Mouse (Mus musculus): ENCODE measurements at regions not wholly inside any gene's neighbourhood (a gene's known extent, or its start where the extent isn't known, plus 50 kb on each side); places are given as distances from the start of the nearest gene placed in this dataset.

- no peak for DNase-seq (ENCODE audit: low read depth, low spot score)
Observed at GRCm38 (mm10) chr11:39733434-39734076, 961.4 kb downstream of the Mat2b start.

- DNase-seq (ENCODE audit: low read depth, low spot score), result no peak
Observed at GRCm38 (mm10) chr11:39723621-39724020, 971.4 kb downstream of the Mat2b start.

GRCm38 (mm10) chr11:39678521-39678920, 1016.5 kb downstream of the Mat2b start:
- no peak for DNase-seq (ENCODE audit: low read depth, low spot score)

GRCm38 (mm10) chr11:39653595-39653994, 1041.4 kb downstream of the Mat2b start:
- DNase-seq (ENCODE audit: low read depth, low spot score), result peak; percentile 5

GRCm38 (mm10) chr11:39619356-39619755, 1075.6 kb downstream of the Mat2b start:
- no peak for DNase-seq (ENCODE audit: low read depth, low spot score)

GRCm38 (mm10) chr11:39615843-39616242, 1079.2 kb downstream of the Mat2b start:
- DNase-seq (ENCODE audit: low read depth, low spot score), result no peak

- no peak for DNase-seq (ENCODE audit: low read depth, low spot score)
Observed at GRCm38 (mm10) chr11:39596479-39596878, 1098.5 kb downstream of the Mat2b start.

- peak; percentile 69 for DNase-seq (ENCODE audit: low read depth, low spot score)
Observed at GRCm38 (mm10) chr11:39588641-39589385, 1106.2 kb downstream of the Mat2b start.

- DNase-seq (ENCODE audit: low read depth, low spot score), result no peak
Observed at GRCm38 (mm10) chr11:39558287-39558686, 1136.7 kb downstream of the Mat2b start.

- DNase-seq (ENCODE audit: low read depth, low spot score), result no peak
Observed at GRCm38 (mm10) chr11:39550066-39550465, 1144.9 kb downstream of the Mat2b start.

GRCm38 (mm10) chr11:39524866-39525649, 1169.9 kb downstream of the Mat2b start:
- DNase-seq (ENCODE audit: low read depth, low spot score), result no peak

- no peak for DNase-seq (ENCODE audit: low read depth, low spot score)
Observed at GRCm38 (mm10) chr11:39495253-39495652, 1199.8 kb downstream of the Mat2b start.

GRCm38 (mm10) chr11:39477136-39477535, 1217.9 kb downstream of the Mat2b start:
- no peak for DNase-seq (ENCODE audit: low read depth, low spot score)

GRCm38 (mm10) chr11:39453329-39453952, 1241.6 kb downstream of the Mat2b start:
- DNase-seq (ENCODE audit: low read depth, low spot score), result no peak

GRCm38 (mm10) chr11:39446374-39446773, 1248.6 kb downstream of the Mat2b start:
- DNase-seq (ENCODE audit: low read depth, low spot score), result no peak

- no peak for DNase-seq (ENCODE audit: low read depth, low spot score)
Observed at GRCm38 (mm10) chr11:39411691-39412090, 1283.3 kb downstream of the Mat2b start.

GRCm38 (mm10) chr11:39411182-39411581, 1283.8 kb downstream of the Mat2b start:
- no peak for DNase-seq (ENCODE audit: low read depth, low spot score)

GRCm38 (mm10) chr11:39364827-39365226, 1330.2 kb downstream of the Mat2b start:
- DNase-seq (ENCODE audit: low read depth, low spot score), result no peak

- DNase-seq (ENCODE audit: low read depth, low spot score), result peak; percentile 36
Observed at GRCm38 (mm10) chr11:39350616-39351015, 1344.4 kb downstream of the Mat2b start.

Data from forelimb bud, embryonic 11.5 days (tissue).